Mouse (Mus musculus) gastrocnemius, adult 8-10 months (tissue): ENCODE data around the gene Tmem86a. TPM values are rescaled to one million over a fixed set of nuclear protein-coding genes. Genes with fewer than 3 reads are reported as not detected.
A peak's percentile ranks its signal among the peaks of the same experiment; 100 is the strongest.

Experiments used
- DNase-seq, 2 experiments: peaks; one replicate each; pipeline ENCODE4 v3.0.0; 2022; ENCODE audit warnings: low spot score in 2 of 2
- total RNA-seq, 4 experiments: library from RNA; stranded (reverse); gene quantifications; 2 replicates each; pipeline ENCODE4 v1.2.4; 2022

The Tmem86a gene
- 1 to 10 TPM; 4.1 to 7.5 (median 5.0) TPM for total RNA-seq

DNA sequence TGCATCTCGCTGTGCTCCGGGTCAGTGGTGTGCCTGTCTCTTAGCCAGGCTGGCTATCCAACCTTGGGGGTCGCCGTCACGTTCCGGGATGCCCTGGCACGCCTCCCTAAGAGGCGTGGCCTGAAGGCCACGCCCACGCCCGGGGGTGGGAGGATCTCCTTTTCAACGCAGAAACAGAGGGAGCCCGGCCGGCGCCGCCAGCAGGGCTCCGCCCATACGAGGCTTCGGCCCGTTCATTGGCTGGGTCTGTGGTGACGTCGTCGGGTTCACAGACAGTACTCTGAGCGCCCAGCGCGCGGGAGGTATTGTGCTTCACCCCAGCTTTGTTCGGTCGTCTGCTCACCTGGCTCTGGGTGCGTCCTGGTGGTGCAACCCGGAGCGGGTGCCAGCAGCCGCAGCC is at the start of gene Tmem86a:
TSS of gene Tmem86a (plus strand) at position 236 of the 400 bp plus-strand sequence.
- peak; percentile 85 to 90 for DNase-seq

- DNase-seq = no peak
Observed at GRCm38 (mm10) chr7:47000644-47000983, 49.8 kb upstream of the Tmem86a start.

- DNase-seq = no peak
Observed at GRCm38 (mm10) chr7:47001125-47001899, 49.1 kb upstream of the Tmem86a start.

DNA sequence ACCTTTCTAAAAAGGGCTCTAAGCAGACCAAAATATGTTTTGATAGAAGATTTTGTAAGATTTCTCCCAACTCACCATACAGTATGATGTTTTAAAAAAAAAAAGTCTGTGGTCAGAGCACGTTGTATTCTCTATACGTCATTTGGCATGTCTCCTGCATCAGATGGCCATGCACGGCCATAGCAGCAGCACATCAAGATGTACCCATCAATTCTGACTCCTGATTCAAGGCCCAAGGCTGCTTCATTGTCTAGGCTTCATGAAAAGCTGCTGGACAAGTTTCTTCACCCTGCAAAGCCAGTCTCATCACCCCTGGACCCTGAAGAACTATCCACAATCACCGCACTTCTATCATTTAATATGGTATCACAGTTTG is 48.5 kb upstream of the Tmem86a start:
- no peak for DNase-seq

DNA sequence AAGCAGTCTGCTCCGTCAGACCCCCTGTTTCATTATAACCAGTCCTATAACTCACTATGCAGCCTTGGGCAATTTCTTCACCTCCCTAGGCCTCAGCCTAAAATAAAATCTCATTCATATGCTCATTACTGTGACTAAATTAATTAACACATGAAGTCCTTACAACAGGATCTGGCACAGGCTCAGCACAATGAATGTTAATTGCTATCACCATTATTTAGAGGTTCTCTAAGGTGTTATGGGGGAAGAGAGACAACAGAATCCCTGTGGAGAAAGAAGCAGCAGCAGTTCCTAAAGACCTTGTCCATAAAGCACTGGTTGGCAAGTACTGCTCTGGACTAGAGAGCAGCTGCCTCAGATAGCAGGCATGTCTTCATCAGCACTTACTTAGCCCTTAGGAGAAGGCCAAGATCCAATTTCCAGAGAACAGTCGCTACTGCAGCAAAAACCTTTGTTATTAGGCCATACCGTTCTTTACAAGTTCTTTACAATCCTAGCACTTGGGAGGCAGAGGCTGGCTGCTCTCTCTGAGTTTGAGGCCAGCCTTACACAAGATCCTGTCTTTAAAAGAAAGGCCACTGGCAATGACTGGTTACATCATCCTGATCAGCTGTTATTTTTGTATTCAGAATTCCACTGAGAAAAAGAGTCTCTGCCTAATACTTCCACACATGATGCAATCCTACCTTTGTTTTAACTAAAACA is 46.8 kb upstream of the Tmem86a start:
- no peak for DNase-seq

DNA sequence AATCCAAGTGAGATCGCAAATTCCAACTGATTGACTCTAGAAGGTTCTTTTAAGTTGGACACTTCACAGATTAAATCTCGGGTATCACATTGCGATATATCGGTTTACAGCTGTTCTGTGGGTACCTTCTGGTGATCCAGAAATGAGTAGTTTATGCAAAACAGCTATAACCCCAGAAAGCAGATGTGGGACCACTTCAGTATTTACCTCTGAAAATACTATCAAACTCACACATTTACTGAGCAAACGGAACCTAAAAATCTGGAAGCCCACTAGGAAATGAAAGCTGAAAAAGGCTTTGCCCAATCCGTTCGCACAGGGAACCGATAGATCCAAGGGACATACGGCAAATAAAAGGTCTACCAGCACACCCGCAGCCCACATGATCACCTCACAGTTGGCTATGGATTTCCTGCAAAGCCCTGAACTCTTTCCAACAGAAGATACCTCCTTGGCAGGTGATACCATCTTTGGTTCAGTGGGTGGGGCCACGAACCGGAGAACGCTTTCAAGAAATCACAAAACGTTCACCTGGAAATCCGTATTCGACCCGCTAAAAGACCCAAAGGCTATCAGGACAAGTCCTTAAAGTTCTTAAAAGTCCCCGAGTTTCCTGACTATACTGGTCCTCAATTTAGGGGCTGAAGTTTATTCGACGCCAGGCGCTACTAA is 43.2 kb upstream of the Tmem86a start:
- no peak for DNase-seq

- no peak for DNase-seq
Observed at GRCm38 (mm10) chr7:47007818-47008167, 42.6 kb upstream of the Tmem86a start.

DNA sequence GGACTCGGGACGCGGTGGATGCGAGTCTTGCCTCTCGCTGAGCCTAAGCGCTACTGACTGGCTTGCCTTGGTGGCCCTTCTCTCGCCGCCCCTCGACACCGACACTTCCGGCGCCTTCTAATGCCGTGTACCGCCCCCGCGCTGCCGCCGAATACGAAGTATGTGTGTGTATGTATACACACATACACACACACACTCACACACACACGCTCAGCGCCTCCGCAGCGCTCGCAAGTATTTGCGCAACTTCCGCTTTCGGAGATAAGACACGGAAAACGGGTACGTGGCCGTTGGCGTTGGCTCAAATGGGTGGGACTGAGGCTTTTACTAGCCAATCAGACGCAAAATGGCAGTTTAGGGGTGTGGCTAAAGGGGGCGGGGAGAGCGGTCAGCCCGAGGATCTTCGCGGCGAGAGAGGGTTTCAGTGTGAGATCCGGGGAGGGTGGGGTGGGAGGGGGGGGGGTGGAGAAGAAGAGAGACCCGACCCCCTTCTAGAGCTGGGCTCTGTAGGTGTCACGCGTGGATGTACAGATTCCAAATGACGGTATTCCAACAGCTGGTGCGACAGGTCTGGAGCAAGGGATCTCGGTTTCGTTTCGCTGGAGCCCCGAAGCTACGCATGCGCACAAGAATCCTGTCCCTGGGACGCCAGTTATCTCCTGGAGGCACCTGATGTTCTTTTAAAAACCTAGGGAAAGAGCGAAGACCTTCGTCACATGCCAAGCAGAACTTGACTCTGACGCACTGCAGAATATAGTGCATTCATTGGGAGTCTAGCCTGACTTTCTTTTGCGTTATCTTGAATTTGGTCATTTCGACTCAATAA is 42.0 kb upstream of the Tmem86a start, which contains the start of gene Spty2d1:
TSS of gene Spty2d1 (minus strand) at position 244 of the 826 bp plus-strand sequence.
- peak; percentile 98 to 99 for DNase-seq

GRCm38 (mm10) chr7:47013131-47013767 is 37.2 kb upstream of the Tmem86a start:
- no peak for DNase-seq

GRCm38 (mm10) chr7:47014564-47015389 is 35.6 kb upstream of the Tmem86a start:
- peak in 1 of 2 experiments; percentile 23 for DNase-seq

GRCm38 (mm10) chr7:47015390-47016065 is 34.9 kb upstream of the Tmem86a start:
- DNase-seq = peak; percentile 81 to 86

DNA sequence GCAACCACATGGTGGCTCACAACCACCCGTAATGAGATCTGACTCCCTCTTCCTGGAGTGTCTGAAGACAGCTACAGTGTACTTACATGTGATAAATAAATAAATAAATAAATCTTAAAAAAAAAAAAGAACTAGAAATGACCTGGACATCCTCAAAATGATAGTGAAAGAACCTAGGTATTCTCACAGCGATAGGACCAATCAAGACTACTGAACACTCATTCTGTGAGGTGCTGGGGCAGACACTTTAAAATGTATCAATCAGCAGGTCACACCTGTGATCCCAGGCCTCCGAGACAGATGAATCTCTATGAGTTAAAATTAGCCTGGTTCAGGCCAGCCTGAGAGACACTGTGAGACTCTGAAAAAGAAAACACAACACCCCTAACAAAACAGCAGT is 33.8 kb upstream of the Tmem86a start:
- no peak for DNase-seq

- DNase-seq = no peak
Observed at GRCm38 (mm10) chr7:47017146-47017545, 33.3 kb upstream of the Tmem86a start.

- no peak for DNase-seq
Observed at GRCm38 (mm10) chr7:47019641-47020040, 30.8 kb upstream of the Tmem86a start.

GRCm38 (mm10) chr7:47020956-47021355 is 29.4 kb upstream of the Tmem86a start:
- no peak for DNase-seq

GRCm38 (mm10) chr7:47022482-47022881 is 27.9 kb upstream of the Tmem86a start:
- DNase-seq = no peak

- DNase-seq = peak; percentile 62 to 70
Observed at GRCm38 (mm10) chr7:47023530-47023929, 26.9 kb upstream of the Tmem86a start.

GRCm38 (mm10) chr7:47024454-47024853 is 25.9 kb upstream of the Tmem86a start:
- no peak for DNase-seq

- no peak for DNase-seq
Observed at GRCm38 (mm10) chr7:47025429-47025828, 25.0 kb upstream of the Tmem86a start.
